Mouse (Mus musculus) midbrain, postnatal 0 days (tissue): Measurements from ENCODE around the gene Ltv1. TPM values are rescaled to one million over a fixed set of nuclear protein-coding genes. Genes with fewer than 3 reads are reported as not detected.
A peak's percentile ranks its signal among the peaks of the same experiment; 100 is the strongest.

Experiments
- ATAC-seq: fragments of 200-750 bp; cut with Nextera tagmentation; 2 replicates; pipeline ENCODE4 v1.8.0; 2017; ENCODE audit warnings: moderate number of reproducible peaks, mild to moderate bottlenecking, moderate TSS enrichment, moderate library complexity; ENCODE audit not compliant: low FRiP score
- DNase-seq: peaks from one replicate; pipeline ENCODE4 v3.0.0-alpha.2; 2015; ENCODE audit warnings: low spot score
- H3K27ac ChIP-seq: fragments of 300-500 bp; sonication (generic); 2 replicates; pipeline ENCODE4 v1.5.1; 2014; ENCODE audit warnings: low read depth, mild to moderate bottlenecking, low read length, mixed read lengths
- H3K27me3 ChIP-seq: fragments of 300-500 bp; sonication (generic); 2 replicates; pipeline ENCODE4 v1.6.1; 2014; ENCODE audit warnings: low read length, control low read depth, mixed read lengths; ENCODE audit not compliant: insufficient read depth
- H3K36me3 ChIP-seq: fragments of 300-500 bp; sonication (generic); 2 replicates; pipeline ENCODE4 v1.6.1; 2014; ENCODE audit warnings: low read length, control low read depth, mixed read lengths; ENCODE audit not compliant: insufficient read depth
- H3K4me1 ChIP-seq: fragments of 300-500 bp; sonication (generic); 2 replicates; pipeline ENCODE4 v1.6.1; 2014; ENCODE audit warnings: mild to moderate bottlenecking, control low read depth, antibody characterized with exemption, low read length, mixed read lengths; ENCODE audit not compliant: insufficient read depth
- H3K4me2 ChIP-seq: fragments of 300-500 bp; sonication (generic); 2 replicates; pipeline ENCODE4 v1.6.1; 2014; ENCODE audit warnings: low read depth, mild to moderate bottlenecking, low read length, mixed read lengths; ENCODE audit not compliant: poor library complexity, severe bottlenecking
- H3K4me3 ChIP-seq: fragments of 300-500 bp; sonication (generic); 2 replicates; pipeline ENCODE4 v1.5.1; 2014; ENCODE audit warnings: low read depth, mild to moderate bottlenecking, low read length, moderate library complexity
- H3K9ac ChIP-seq: fragments of 300-500 bp; sonication (generic); replicated peaks from 2 replicates; pipeline ENCODE4 v1.6.1; 2014; ENCODE audit warnings: mild to moderate bottlenecking, low read length, moderate library complexity, mixed read lengths; ENCODE audit not compliant: poor library complexity, severe bottlenecking
- H3K9me3 ChIP-seq: fragments of 300-500 bp; sonication (generic); 2 replicates; pipeline ENCODE4 v1.6.1; 2016; ENCODE audit warnings: low read length, control low read depth
- CTCF ChIP-seq: IDR thresholded peaks from 2 replicates; pipeline ENCODE4 v1.5.1; 2016; ENCODE audit warnings: antibody characterized with exemption, mild to moderate bottlenecking
- whole genome bisulfite sequencing: fragments of 180-500 bp; shearing (Covaris S2); extraction: QIAGEN DNeasy Blood & Tissue Kit; methylation state at CpG from one replicate; pipeline ENCODE4 v1.1.7; 2014; 5-methylcytosine and 5-hydroxymethylcytosine counted together
- polyA plus RNA-seq: library from polyadenylated mRNA; unstranded; fragments of >200 nt; fragmentation: Nextera tagmentation; extraction: Ambion mirVana; gene quantifications from 2 replicates; pipeline ENCODE4 v1.2.1, GENCODE M21; 2015
- total RNA-seq: library from RNA; depleted of rRNA; stranded (reverse); fragments of >200 nt; gene quantifications from 2 replicates; pipeline ENCODE4 v1.2.3, GENCODE M21; 2014; rRNA removed

Gene Ltv1
- 13.3 and 15.6 TPM in 2 replicates for total RNA-seq
- 23.5 and 24.5 TPM in 2 replicates for polyA plus RNA-seq

DNA sequence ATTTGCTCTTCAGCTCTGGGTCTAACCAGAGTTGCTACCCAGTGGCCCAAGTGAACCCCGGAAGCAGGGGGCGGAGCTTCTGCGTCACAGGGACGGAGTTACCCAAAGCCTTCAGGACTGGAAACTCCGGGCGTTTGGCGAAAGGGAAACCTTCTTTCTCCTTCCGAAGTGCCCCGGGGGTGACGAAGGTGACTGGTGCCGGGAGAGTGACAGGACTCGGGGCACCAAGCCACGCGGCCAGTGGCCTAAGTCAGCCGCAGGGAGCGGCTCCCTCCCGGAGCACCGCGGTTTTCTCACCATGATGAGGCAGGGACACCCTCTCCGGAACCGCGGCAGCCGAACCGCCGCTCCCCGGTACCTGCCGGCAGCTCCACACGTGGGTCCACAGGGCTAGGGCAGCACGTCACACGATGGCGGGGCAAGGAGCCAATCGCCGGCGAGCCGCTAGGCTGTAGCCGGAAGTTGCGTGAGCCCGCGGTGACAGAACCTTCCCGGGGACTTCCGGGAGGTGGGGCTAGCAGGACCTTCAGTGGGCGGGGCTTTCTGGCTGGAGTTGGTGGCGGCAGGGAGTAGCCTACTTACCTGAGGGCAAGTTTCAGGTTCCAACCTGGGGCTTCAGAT lies at the start of gene Ltv1:
Gene Ltv1, minus strand, starts transcription at position 438 of the 621 bp plus-strand sequence.
- peak within 1 kb of the TSS; percentile 85 for H3K4me3 ChIP-seq

DNA sequence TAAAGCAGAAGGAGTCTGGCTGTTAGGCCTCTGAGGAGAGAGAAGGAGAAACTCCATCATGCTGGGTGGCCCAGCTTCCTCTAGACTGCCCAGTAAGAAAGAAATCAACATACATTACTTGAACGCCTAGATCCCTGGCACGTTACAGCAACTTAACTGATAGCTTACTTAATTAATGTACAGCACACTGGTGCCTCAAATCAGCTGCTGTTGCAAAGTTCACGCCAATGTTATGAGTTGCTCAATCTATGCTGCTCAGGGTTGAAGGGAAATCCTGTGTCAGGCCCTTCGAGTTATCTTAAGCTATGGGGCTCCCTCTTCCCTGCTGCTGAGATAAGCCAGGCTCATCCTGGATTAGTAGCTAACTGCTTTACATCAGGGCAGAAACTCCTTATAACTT lies 47.5 kb upstream of the Ltv1 start:
- Histone ChIP-seq H3K9ac (no peak overlapping the region), H3K27me3 (no peaks in the 10 kb centered on the region), H3K4me3 (no peak overlapping the region), H3K9me3 (no peaks in the 10 kb centered on the region), H3K36me3 (no peaks in the 10 kb centered on the region), H3K27ac (no peak overlapping the region), H3K4me1 (no peaks in the 10 kb centered on the region), H3K4me2 (no peak overlapping the region)
- no peak for TF ChIP-seq CTCF
- WGBS = 56% methylated on average over 4 of the region's 4 CpGs
- ATAC-seq (no peak), DNase-seq (no peak)

More for the DNA sequence above, at the start of gene Ltv1:
- Histone ChIP-seq H3K4me1 (0 out of 2 replicates have a peak, but pooled peaks cover 3% of the 10 kb centered on the region), H3K36me3 (peaks cover 9% of the 10 kb centered on the region; the same call in 1 of the 2 replicates), H3K9ac (peak within 1 kb of the TSS; percentile 75), H3K9me3 (no peaks in the 10 kb centered on the region), H3K27ac (peak within 1 kb of the TSS; percentile 64), H3K27me3 (no peaks in the 10 kb centered on the region), H3K4me2 (peak within 1 kb of the TSS; percentile 66)
- under 1% methylated on average over 43 of the region's 43 CpGs for WGBS
- TF ChIP-seq CTCF = peak; percentile 13; the same call in 1 of the 2 replicates
- peak; percentile 98 for DNase-seq
- ATAC-seq = peak; percentile 100

DNA sequence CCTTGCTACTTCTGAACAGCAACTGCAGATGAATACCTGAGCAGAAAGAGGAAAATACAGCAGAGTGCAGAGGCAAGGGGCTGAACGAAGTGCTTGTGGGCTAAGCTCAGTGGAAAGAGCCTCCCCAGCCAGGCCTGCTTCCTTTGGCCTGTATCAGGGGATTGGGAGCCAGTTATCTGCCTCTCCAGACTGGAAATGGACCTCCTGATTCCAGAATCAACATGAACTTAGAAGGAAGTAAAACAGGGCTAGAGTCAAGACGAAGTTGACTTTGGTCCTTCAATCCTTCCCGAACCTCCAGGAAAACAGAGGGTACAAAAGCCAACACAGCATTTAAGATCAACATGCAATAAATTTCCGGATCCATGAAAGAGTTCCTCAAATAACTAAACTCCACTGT lies 45.2 kb upstream of the Ltv1 start:
- H3K4me3 ChIP-seq = no peak overlapping the region
- no peak for TF ChIP-seq CTCF
- no peaks in the 10 kb centered on the region for H3K9me3 ChIP-seq
- H3K27me3 ChIP-seq = no peaks in the 10 kb centered on the region
- no peak overlapping the region for H3K27ac ChIP-seq
- no peaks in the 10 kb centered on the region for H3K36me3 ChIP-seq
- H3K9ac ChIP-seq = no peak overlapping the region
- no peak for DNase-seq
- no peaks in the 10 kb centered on the region for H3K4me1 ChIP-seq
- H3K4me2 ChIP-seq = no peak overlapping the region
- no peak for ATAC-seq
- 92% methylated on average over 4 of the region's 4 CpGs for WGBS

DNA sequence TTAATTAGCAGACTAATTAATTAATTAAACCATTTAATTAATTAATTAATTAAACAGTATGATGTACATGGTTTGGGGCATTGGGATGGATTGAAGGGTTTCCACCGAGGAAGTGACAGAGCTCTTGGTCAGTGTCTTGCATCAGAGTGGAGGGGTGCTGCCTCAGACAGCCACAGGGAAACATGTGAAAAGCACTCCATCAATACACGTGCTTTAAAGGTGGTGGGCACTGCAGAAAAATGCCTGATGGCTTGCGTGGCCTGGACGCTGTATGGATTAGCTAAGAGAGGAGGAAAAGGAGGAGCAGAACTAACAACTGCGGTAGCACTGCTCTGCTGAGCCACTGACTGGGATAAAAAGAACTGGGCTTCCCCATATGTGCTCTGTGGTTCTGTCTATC lies 43.9 kb upstream of the Ltv1 start:
- H3K9me3 ChIP-seq = no peaks in the 10 kb centered on the region
- H3K4me2 ChIP-seq = no peak overlapping the region
- no peaks in the 10 kb centered on the region for H3K4me1 ChIP-seq
- no peak for ATAC-seq
- H3K27me3 ChIP-seq = no peaks in the 10 kb centered on the region
- no peak overlapping the region for H3K4me3 ChIP-seq
- H3K36me3 ChIP-seq = no peaks in the 10 kb centered on the region
- no peak overlapping the region for H3K9ac ChIP-seq
- H3K27ac ChIP-seq = no peak overlapping the region
- no peak for DNase-seq
- no peak for TF ChIP-seq CTCF
- WGBS = 82% methylated on average over 5 of the region's 5 CpGs

DNA sequence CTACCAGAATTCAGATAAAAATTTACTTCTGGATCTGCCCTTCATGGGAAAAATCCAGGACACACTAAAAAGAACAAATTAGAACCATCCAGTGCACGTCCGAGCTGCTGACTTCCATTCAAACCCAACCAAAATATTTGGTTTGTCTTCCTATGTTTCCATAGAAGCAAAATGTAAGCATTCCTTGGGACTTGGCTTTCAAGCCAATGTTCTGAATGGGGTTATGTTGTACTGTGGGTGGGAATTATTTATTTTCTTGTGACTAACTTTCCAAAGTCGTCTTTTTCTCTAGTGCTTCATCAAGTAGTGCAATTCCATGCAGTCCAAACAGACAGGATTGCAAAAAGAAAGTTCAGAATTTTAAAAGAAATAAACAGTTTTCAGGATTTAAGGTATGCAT lies 41.5 kb upstream of the Ltv1 start:
- Histone ChIP-seq H3K4me3 (no peak overlapping the region), H3K9ac (no peak overlapping the region), H3K4me2 (no peak overlapping the region), H3K36me3 (no peaks in the 10 kb centered on the region), H3K27me3 (no peaks in the 10 kb centered on the region), H3K9me3 (no peaks in the 10 kb centered on the region), H3K4me1 (no peaks in the 10 kb centered on the region), H3K27ac (no peak overlapping the region)
- ATAC-seq (no peak), DNase-seq (no peak)
- WGBS = 67% methylated on average over 3 of the region's 3 CpGs
- no peak for TF ChIP-seq CTCF

DNA sequence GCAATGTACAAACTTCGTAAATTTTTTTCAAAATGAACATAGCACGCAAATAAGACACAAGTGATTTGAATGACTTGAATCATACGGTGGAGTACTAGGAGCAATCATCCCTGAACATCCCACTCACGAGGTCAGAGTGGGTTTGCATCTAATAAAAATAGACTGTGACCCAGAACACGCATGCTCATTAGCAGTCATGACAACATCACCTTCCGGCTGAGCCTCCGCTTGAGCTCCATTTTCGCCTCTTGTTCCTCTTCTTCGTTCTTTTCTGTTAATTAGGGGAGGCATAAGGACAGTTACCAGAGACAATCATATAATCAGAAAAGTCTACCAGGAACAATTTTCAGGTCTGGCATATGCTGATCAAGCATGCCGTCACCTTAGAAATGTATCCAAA lies 41.0 kb upstream of the Ltv1 start:
- WGBS = 78% methylated on average over 10 of the region's 10 CpGs
- Histone ChIP-seq H3K9me3 (no peaks in the 10 kb centered on the region), H3K4me1 (no peaks in the 10 kb centered on the region), H3K4me2 (no peak overlapping the region), H3K36me3 (no peaks in the 10 kb centered on the region), H3K27ac (no peak overlapping the region), H3K9ac (no peak overlapping the region), H3K4me3 (no peak overlapping the region), H3K27me3 (no peaks in the 10 kb centered on the region)
- ATAC-seq = no peak
- TF ChIP-seq CTCF = no peak
- DNase-seq = no peak
